Mouse (Mus musculus): Measurements from ENCODE around the gene Mtor. TPM values are rescaled to one million over a fixed set of nuclear protein-coding genes. Genes with fewer than 3 reads are reported as not detected.

Gene Mtor
- polyA plus RNA-seq, 1 experiment from 2014 or later: 23.8 TPM

- H3K27me3 ChIP-seq (replicated peaks): no peaks in the 10 kb centered on the region
- ATAC-seq (replicated peaks): 0 out of 2 replicates have a peak, but pooled peaks have one; percentile 20
- no peak overlapping the region for H3K4me2 ChIP-seq
- H3K36me3 ChIP-seq (replicated peaks): peaks cover 14% of the 10 kb centered on the region
- no peak overlapping the region for H3K4me3 ChIP-seq
- H3K9ac ChIP-seq: no peak overlapping the region
- H3K27ac ChIP-seq: no peak overlapping the region
- 85% methylated on average over 8 of the region's 8 CpGs for WGBS
- H3K4me1 ChIP-seq: no peaks in the 10 kb centered on the region; the same call in 1 of the 2 replicates
- H3K9me3 ChIP-seq: no peaks in the 10 kb centered on the region
Observed at GRCm38 (mm10) chr4:148504497-148504959, 56.1 kb downstream of the Mtor start.

DNA sequence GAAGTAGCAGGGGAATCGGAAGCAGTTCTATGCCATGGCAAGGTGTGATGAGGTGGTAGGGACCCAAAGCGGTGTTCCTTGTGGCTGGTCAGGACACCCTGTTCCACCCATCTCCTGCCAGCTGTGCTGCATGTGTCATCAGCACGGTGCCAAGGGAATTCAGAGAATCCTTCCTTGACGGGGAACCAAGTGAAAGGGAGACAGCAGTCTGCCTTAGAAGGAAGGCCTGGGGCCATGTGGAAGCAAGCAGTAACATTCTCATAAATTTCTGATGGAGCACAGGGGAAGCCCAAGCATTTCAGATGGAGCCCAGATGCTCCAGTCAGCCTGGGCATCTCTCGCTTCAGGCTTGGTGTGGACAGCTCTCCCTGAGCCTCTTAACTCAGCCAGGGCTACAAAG lies 59.2 kb downstream of the Mtor start:
- H3K4me3 ChIP-seq: no peak overlapping the region
- no peak overlapping the region for H3K4me2 ChIP-seq
- H3K9me3 ChIP-seq: no peaks in the 10 kb centered on the region
- peaks cover 15% of the 10 kb centered on the region for H3K36me3 ChIP-seq (replicated peaks)
- WGBS: 76% methylated on average over 5 of the region's 5 CpGs
- H3K4me1 ChIP-seq: no peaks in the 10 kb centered on the region; the same call in 1 of the 2 replicates
- H3K27ac ChIP-seq: no peak overlapping the region
- H3K27me3 ChIP-seq (replicated peaks): no peaks in the 10 kb centered on the region
- H3K9ac ChIP-seq: no peak overlapping the region
- ATAC-seq (replicated peaks): no peak

DNA sequence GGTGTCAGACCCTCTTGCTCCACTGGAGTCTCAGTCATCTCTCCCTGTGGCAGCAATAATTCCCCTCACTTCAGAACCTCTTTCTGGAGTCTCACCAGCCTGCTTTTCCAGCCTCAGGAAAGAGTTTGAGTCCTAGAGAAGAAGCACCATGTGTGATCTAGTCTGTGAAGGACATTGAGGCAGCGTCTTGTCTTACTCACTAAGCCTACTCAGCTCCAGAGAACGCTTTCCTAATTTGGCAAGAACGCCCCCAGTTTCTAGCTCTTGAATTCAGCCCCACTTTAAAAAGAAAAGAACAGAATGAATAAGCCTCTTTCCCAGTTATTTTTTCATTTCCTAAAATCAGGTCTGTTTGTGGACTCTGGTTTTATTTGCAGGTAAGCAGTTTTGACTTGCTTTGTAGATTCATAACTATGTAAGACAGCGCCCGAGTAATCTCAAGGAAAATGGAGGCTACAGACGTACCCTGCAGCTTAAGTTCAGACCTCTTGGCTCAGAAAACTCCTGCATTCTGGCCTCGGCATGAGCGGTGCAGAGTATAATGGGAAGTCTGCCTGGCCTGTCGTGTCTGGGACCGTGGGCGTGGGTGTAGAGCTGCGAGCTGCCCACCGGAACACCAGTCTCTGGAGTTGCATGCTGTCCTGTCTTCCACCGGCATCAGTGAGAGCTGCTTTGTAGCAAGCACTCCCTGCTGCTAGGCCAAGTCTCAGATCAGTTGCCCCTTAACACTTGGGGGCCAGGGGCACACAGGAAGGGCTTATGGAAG lies 59.9 kb downstream of the Mtor start:
- Histone ChIP-seq H3K9me3 (no peaks in the 10 kb centered on the region), H3K4me1 (no peaks in the 10 kb centered on the region; the same call in 1 of the 2 replicates), H3K27me3 (replicated peaks) (no peaks in the 10 kb centered on the region), H3K4me2 (no peak overlapping the region), H3K9ac (no peak overlapping the region), H3K4me3 (no peak overlapping the region), H3K27ac (no peak overlapping the region), H3K36me3 (replicated peaks) (peaks cover 19% of the 10 kb centered on the region)
- no peak for ATAC-seq (replicated peaks)
- 94% methylated on average over 14 of the region's 14 CpGs for WGBS

- Histone ChIP-seq H3K36me3 (replicated peaks) (peaks cover 21% of the 10 kb centered on the region), H3K4me1 (no peaks in the 10 kb centered on the region; the same call in 1 of the 2 replicates), H3K9me3 (no peaks in the 10 kb centered on the region), H3K27me3 (replicated peaks) (no peaks in the 10 kb centered on the region), H3K4me3 (no peak overlapping the region), H3K27ac (no peak overlapping the region), H3K4me2 (no peak overlapping the region), H3K9ac (no peak overlapping the region)
- 87% methylated on average over 8 of the region's 8 CpGs for WGBS
- ATAC-seq (replicated peaks): no peak
Observed at GRCm38 (mm10) chr4:148509450-148510084, 61.2 kb downstream of the Mtor start.

GRCm38 (mm10) chr4:148510691-148511090 lies 62.3 kb downstream of the Mtor start:
- no peak overlapping the region for H3K4me2 ChIP-seq
- no peak overlapping the region for H3K9ac ChIP-seq
- H3K27ac ChIP-seq: no peak overlapping the region
- H3K27me3 ChIP-seq (replicated peaks): no peaks in the 10 kb centered on the region
- peaks cover 29% of the 10 kb centered on the region for H3K36me3 ChIP-seq (replicated peaks)
- H3K9me3 ChIP-seq: no peaks in the 10 kb centered on the region
- 92% methylated on average over 4 of the region's 4 CpGs for WGBS
- no peak overlapping the region for H3K4me3 ChIP-seq
- H3K4me1 ChIP-seq: no peaks in the 10 kb centered on the region
- ATAC-seq (replicated peaks): no peak

- no peaks in the 10 kb centered on the region for H3K9me3 ChIP-seq
- peaks cover 32% of the 10 kb centered on the region for H3K36me3 ChIP-seq (replicated peaks)
- no peaks in the 10 kb centered on the region for H3K4me1 ChIP-seq
- H3K27me3 ChIP-seq (replicated peaks): no peaks in the 10 kb centered on the region
- no peak overlapping the region for H3K9ac ChIP-seq
- ATAC-seq (replicated peaks): no peak
- WGBS: 95% methylated on average over 4 of the region's 4 CpGs
- no peak overlapping the region for H3K4me3 ChIP-seq
- H3K27ac ChIP-seq: no peak overlapping the region
- no peak overlapping the region for H3K4me2 ChIP-seq
Observed at GRCm38 (mm10) chr4:148511334-148511733, 62.9 kb downstream of the Mtor start.

- Histone ChIP-seq H3K4me1 (peaks cover 5% of the 10 kb centered on the region), H3K27me3 (replicated peaks) (no peaks in the 10 kb centered on the region), H3K4me2 (no peak overlapping the region), H3K27ac (no peak overlapping the region), H3K9ac (no peak overlapping the region), H3K9me3 (no peaks in the 10 kb centered on the region), H3K4me3 (no peak overlapping the region), H3K36me3 (replicated peaks) (peaks cover 36% of the 10 kb centered on the region)
- ATAC-seq (replicated peaks): no peak
- 73% methylated on average over 6 of the region's 6 CpGs for WGBS
Observed at GRCm38 (mm10) chr4:148513021-148513559, 64.7 kb downstream of the Mtor start.

GRCm38 (mm10) chr4:148515313-148515712 lies 66.9 kb downstream of the Mtor start:
- peaks cover 13% of the 10 kb centered on the region for H3K4me1 ChIP-seq
- WGBS: 87% methylated on average over 2 of the region's 2 CpGs
- H3K27me3 ChIP-seq (replicated peaks): no peaks in the 10 kb centered on the region
- H3K4me3 ChIP-seq: no peak overlapping the region
- no peak overlapping the region for H3K4me2 ChIP-seq
- no peak overlapping the region for H3K9ac ChIP-seq
- peaks cover 31% of the 10 kb centered on the region for H3K36me3 ChIP-seq (replicated peaks)
- no peak for ATAC-seq (replicated peaks)
- H3K9me3 ChIP-seq: no peaks in the 10 kb centered on the region
- H3K27ac ChIP-seq: no peak overlapping the region

GRCm38 (mm10) chr4:148517809-148518208 lies 69.4 kb downstream of the Mtor start:
- Histone ChIP-seq H3K27me3 (replicated peaks) (no peaks in the 10 kb centered on the region), H3K9ac (no peak overlapping the region), H3K4me1 (peaks cover 13% of the 10 kb centered on the region), H3K4me2 (no peak overlapping the region), H3K36me3 (replicated peaks) (peaks cover 38% of the 10 kb centered on the region), H3K9me3 (no peaks in the 10 kb centered on the region), H3K27ac (peak overlapping the region; percentile 64), H3K4me3 (no peak overlapping the region)
- WGBS: 37% methylated on average over 4 of the region's 4 CpGs
- ATAC-seq (replicated peaks): 0 out of 2 replicates have a peak, but pooled peaks have one; percentile 17

DNA sequence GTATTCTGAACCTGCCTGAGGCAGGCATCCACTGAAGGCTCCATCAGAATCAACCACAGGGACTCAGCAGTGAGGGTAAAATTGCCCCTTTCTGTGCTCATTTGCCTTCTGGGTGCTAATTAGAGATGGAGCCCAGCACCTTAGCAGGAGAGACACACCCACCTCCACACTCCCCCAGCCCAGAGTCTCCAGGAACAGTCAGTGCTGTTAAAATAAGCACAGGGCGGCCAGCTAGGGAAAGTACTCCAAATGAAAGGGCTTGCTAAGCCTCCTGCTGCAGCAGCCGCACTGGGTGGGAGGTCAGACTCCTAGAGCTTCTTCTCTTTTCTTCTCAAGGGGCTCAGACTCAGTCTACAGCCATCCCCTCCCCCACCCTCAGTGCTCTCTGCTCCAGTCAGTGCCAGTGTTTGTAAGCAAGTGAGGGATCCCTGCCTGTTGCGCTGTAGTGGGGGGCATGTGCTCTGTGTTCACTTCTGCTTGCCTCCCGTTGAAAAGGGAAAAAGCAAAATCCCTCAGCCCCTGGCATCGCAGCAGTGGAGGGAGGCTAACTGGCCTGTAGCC lies 69.9 kb downstream of the Mtor start:
- peak; percentile 72; the same call in 1 of the 2 replicates for ATAC-seq (replicated peaks)
- no peak overlapping the region for H3K9ac ChIP-seq
- no peak overlapping the region for H3K4me3 ChIP-seq
- no peak overlapping the region for H3K4me2 ChIP-seq
- peaks cover 36% of the 10 kb centered on the region for H3K36me3 ChIP-seq (replicated peaks)
- H3K9me3 ChIP-seq: no peaks in the 10 kb centered on the region
- H3K27ac ChIP-seq: peak overlapping the region; percentile 64
- WGBS: 15% methylated on average over 5 of the region's 5 CpGs
- no peaks in the 10 kb centered on the region for H3K27me3 ChIP-seq (replicated peaks)
- peaks cover 13% of the 10 kb centered on the region for H3K4me1 ChIP-seq

- no peak overlapping the region for H3K9ac ChIP-seq
- WGBS: 89% methylated on average over 7 of the region's 7 CpGs
- no peak overlapping the region for H3K27ac ChIP-seq
Observed at GRCm38 (mm10) chr4:148523538-148523937, 75.1 kb downstream of the Mtor start.

More at GRCm38 (mm10) chr4:148523538-148523937, 75.1 kb downstream of the Mtor start:
- Histone ChIP-seq H3K4me1 (peaks cover 3% of the 10 kb centered on the region), H3K4me2 (no peak overlapping the region), H3K36me3 (replicated peaks) (peaks cover 46% of the 10 kb centered on the region), H3K4me3 (no peak overlapping the region), H3K9me3 (no peaks in the 10 kb centered on the region), H3K27me3 (replicated peaks) (no peaks in the 10 kb centered on the region)
- no peak for ATAC-seq (replicated peaks)

Measured in midbrain, embryonic 15.5 days (tissue).